Mouse (Mus musculus) C2C12 (cell line): ENCODE data around the gene Rnaset2b. TPM values are rescaled to one million over a fixed set of nuclear protein-coding genes. Genes with fewer than 3 reads are reported as not detected.
"Not testable (repeated sequence)": the region's sequence is repeated elsewhere in the genome, so short reads cannot be mapped to it uniquely, and the experiment has no call there.

Source experiments
- H3K27me3 ChIP-seq: one replicate; pipeline ENCODE4 v1.6.1; 2011; ENCODE audit not compliant: control insufficient read depth, insufficient read depth, insufficient read length
- H3K36me3 ChIP-seq: one replicate; pipeline ENCODE4 v1.6.1; 2011; ENCODE audit not compliant: control insufficient read depth, insufficient read depth
- H3K4me3 ChIP-seq: one replicate; pipeline ENCODE4 v1.5.1; 2011; ENCODE audit warnings: mild to moderate bottlenecking, control low read depth; ENCODE audit not compliant: poor library complexity, insufficient read depth, severe bottlenecking
- H3K79me2 ChIP-seq: one replicate; pipeline ENCODE4 v1.6.1; 2011; ENCODE audit not compliant: control insufficient read depth, insufficient read depth
- H3K79me3 ChIP-seq: one replicate; pipeline ENCODE4 v1.6.1; 2011; ENCODE audit warnings: low read depth, control low read depth
- H3ac ChIP-seq: one replicate; pipeline ENCODE3; 2011; ENCODE audit warnings: low read depth; ENCODE audit not compliant: control insufficient read depth, insufficient read length
- polyA plus RNA-seq: library from polyadenylated mRNA; unstranded; fragments of >200 nt; fragmentation: generic; extraction: Trizol; gene quantifications from one replicate; pipeline ENCODE4 v1.2.1, GENCODE M21; 2012; ENCODE audit warnings: missing spikeins

Rnaset2b gene
- polyA plus RNA-seq, 1 experiment: 81.9 TPM

DNA sequence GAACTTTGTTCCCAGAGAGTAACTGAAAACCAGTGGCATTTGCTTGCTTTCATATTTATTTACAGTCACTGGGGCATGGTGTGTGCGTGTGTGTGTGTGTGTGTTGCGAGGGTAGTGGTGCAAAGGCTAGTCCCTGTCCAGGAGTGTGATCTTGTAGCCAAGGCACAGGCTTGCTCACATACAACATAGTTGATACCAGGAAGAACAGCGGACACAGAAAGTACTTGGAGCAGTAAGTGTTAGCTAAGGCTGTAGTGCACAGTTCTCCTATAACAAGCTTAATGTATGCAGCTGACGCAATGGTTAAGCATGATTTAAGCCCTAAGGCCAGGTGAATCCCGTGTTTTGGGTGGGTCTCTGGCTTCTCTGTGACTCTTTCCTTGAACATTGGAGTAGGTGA, 8.9 kb downstream of the Rnaset2b start:
- not testable (repeated sequence) for H3K79me3 ChIP-seq, H3K36me3 ChIP-seq, H3K27me3 ChIP-seq, H3K4me3 ChIP-seq, H3ac ChIP-seq, H3K79me2 ChIP-seq

DNA sequence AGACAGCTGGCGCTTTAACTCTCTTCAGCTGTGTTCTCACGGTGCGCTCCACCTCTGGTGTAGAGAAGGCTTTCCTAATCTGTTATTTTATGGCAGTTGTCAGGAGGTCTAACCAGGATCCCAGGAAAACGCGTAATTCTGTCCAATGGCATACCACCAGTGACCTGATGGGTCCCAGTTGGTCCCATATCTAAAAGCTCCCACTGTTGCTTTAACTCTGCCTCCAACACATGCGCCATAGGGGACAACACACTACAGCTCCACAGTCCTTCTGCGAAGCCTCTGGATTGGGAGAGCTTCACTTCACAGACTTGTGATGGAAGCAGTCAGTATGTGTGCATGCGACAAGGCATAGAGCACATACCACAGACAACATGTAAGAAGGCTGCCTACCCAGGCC, 9.7 kb downstream of the Rnaset2b start:
- not testable (repeated sequence) for H3K79me2 ChIP-seq, H3K27me3 ChIP-seq, H3ac ChIP-seq, H3K79me3 ChIP-seq, H3K4me3 ChIP-seq, H3K36me3 ChIP-seq

GRCm38 (mm10) chr17:6986118-6986517, 15.7 kb downstream of the Rnaset2b start:
- H3K79me3 ChIP-seq, H3ac ChIP-seq: not testable (repeated sequence)

DNA sequence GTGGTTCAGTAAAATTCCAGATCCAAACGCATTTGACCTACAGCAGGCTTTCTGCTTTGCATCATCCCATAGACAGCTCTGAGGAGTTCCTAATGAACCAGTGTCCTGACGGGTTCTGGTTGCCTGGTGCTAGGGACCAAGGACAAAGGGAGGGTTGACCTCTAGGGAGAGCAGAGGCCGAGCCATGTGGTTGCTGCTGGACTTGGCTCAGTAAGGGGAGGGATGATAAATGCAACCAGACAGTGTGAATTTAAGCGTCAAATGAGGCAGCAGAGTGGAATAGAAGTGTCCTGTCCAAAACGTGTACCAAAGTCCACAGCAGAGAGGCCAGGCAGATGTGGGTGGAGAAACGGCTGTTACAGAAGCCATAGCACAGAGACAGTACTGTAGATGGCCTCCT, 25.1 kb downstream of the Rnaset2b start:
- H3K36me3 ChIP-seq, H3K4me3 ChIP-seq, H3ac ChIP-seq, H3K79me3 ChIP-seq, H3K27me3 ChIP-seq, H3K79me2 ChIP-seq: not testable (repeated sequence)

More at GRCm38 (mm10) chr17:6986118-6986517, 15.7 kb downstream of the Rnaset2b start:
- not testable (repeated sequence) for H3K79me2 ChIP-seq, H3K4me3 ChIP-seq, H3K27me3 ChIP-seq, H3K36me3 ChIP-seq

DNA sequence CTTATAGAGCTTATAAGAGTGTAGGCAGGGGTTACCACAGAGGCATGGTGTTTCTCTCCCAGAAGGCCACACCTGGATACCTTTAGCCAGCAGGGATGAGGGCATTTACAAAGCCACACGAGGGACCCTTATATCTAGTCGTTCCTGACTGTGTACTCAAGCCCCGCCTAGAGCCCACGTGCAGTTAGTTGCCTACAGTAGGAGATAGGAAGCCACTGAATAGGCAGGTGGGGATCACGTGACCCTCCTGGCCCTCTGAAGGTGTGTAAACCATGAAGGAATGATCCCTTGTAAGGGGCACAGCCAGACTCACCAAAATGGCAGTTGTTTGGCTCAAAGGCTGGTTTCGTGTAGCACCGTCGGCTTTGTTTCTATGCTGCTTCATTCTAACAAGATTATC, 26.4 kb downstream of the Rnaset2b start:
- not testable (repeated sequence) for H3K79me2 ChIP-seq, H3K79me3 ChIP-seq

DNA sequence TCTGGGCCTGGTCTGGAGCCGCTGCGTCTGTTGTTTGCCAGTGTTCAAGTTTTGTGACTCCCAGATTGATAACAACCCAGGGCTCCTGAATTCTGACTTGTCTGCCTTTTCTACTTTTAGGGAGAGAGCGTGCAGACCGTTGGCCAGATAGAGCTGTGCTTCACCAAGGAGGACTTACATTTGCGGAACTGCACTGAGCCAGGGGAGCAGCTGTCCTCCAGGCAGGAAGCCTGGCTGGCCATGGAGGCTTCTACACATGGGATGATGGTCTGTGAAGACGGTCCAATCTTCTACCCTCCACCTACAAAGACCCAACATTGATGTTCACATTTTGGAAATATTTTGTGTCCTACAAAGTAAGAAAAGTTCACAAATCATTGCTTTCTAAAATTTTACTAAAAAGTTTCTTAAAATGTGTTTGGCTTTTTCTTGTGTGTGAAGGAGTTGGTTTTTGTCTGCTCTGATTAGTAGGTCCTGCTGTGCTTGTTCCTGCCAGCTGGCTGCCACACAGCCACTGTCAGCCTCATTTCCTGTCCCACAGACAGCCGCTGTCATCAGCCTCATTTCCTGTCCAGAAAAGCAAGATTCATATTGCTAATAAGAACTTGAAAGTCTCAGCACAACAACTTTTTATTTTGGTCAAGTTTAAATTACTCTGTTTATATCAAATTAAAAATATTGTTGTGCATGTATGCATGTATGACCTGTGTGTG, 27.5 kb downstream of the Rnaset2b start:
- H3K27me3 ChIP-seq, H3K79me2 ChIP-seq, H3K4me3 ChIP-seq, H3K36me3 ChIP-seq, H3K79me3 ChIP-seq, H3ac ChIP-seq: not testable (repeated sequence)

More for the DNA sequence above, 26.4 kb downstream of the Rnaset2b start:
- not testable (repeated sequence) for H3ac ChIP-seq, H3K27me3 ChIP-seq, H3K4me3 ChIP-seq, H3K36me3 ChIP-seq

- not testable (repeated sequence) for H3K36me3 ChIP-seq, H3ac ChIP-seq, H3K79me2 ChIP-seq, H3K4me3 ChIP-seq, H3K79me3 ChIP-seq, H3K27me3 ChIP-seq
Observed at GRCm38 (mm10) chr17:7001790-7002585, 31.6 kb downstream of the Rnaset2b start.

DNA sequence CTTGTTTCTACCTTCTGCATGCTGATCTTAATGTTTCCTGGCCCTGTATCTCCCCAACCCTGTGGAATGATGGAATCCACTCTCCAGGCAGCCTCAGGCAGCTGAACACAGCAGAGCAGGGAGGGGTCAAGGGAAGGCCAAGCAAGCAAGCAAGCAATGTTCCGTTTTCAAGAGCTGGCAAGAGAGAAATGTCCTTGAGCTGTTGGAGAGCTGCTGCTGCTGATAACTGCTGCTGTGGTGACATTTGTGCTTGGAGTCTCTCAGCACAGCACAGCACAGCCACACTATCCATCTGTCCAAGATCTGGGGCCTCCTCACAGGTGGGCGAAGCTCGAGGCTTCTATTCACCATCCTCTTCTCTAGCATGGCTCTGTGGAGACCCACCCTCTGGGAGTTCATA, 33.0 kb downstream of the Rnaset2b start:
- H3K27me3 ChIP-seq, H3K79me3 ChIP-seq, H3ac ChIP-seq, H3K4me3 ChIP-seq, H3K79me2 ChIP-seq, H3K36me3 ChIP-seq: not testable (repeated sequence)

DNA sequence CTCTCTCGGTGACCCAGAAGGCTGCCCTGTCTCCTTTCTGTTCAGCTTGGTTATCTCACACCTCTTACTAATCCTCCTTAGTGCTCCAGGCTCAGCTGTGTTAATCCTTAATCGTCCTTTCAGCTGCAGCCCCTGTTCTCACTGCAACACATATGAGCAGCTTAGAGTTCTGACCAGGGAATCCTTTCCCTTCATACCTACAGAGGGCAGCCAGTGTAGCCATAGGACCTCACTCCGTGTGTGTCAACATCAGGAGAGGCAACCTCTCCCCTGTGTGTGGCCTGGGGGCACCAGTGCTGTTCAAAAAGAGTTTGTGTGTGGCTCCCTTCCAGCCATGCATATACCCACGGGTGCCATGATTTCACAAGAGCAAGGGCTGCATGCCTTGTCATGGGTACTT, 35.2 kb downstream of the Rnaset2b start:
- not testable (repeated sequence) for H3K27me3 ChIP-seq, H3K4me3 ChIP-seq, H3ac ChIP-seq, H3K79me3 ChIP-seq, H3K79me2 ChIP-seq, H3K36me3 ChIP-seq

GRCm38 (mm10) chr17:7008885-7009284, 38.5 kb downstream of the Rnaset2b start:
- H3K79me2 ChIP-seq, H3K79me3 ChIP-seq, H3ac ChIP-seq, H3K4me3 ChIP-seq, H3K27me3 ChIP-seq, H3K36me3 ChIP-seq: not testable (repeated sequence)

DNA sequence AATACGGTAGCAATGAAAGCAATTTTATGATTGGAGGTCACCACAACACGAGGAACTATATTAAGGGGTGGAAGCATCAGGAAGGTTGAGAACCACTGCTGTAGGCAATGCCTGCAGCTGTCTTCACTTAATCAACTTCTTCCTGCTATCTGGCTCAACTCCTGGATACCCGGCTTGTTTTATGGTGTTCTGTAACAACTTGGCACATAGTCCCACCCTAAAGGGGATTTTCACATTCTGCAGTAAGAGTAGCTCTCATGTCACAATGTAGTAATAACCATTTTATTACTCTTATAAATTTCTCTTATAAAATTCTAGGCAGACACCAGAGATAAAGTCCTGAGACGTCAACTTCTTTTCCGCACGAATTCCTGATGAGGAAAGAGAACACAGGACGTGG, 39.0 kb downstream of the Rnaset2b start:
- H3ac ChIP-seq, H3K79me3 ChIP-seq, H3K4me3 ChIP-seq, H3K27me3 ChIP-seq, H3K79me2 ChIP-seq, H3K36me3 ChIP-seq: not testable (repeated sequence)

DNA sequence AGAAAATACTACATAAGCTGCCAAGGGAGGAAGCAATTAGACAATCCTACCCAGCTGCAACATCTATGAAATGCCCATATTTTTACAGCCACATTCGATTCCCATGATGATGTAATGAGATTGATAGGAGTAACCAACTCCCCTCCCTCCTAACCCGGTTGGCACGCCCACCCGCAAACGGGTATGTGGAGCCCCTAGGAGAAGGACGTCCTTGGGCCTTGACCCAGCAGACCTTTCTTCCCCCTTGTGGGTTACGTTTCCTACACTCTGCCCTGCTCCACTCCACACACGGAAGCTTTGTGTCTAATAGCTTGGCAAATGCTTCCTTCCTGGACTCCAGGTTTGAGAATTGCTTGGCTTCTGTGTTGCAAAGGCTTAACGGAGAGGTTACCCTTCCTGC, 39.5 kb downstream of the Rnaset2b start:
- H3K27me3 ChIP-seq, H3K79me2 ChIP-seq: not testable (repeated sequence)

More for the DNA sequence above, 39.5 kb downstream of the Rnaset2b start:
- H3K4me3 ChIP-seq, H3K79me3 ChIP-seq, H3K36me3 ChIP-seq, H3ac ChIP-seq: not testable (repeated sequence)
